Mouse (Mus musculus) E14TG2a.4 (cell line): ENCODE data around the gene Mxd3.

ENCODE experiments used
- CTCF ChIP-seq: conservative IDR thresholded peaks from 2 replicates; pipeline ENCODE4 v1.5.1; 2014; ENCODE audit warnings: low read length
- POU5F1 ChIP-seq: IDR thresholded peaks from 2 replicates; pipeline ENCODE4 v1.6.1; 2014; ENCODE audit warnings: low read length, borderline replicate concordance

GRCm38 (mm10) chr13:55327633-55328032, 2.0 kb downstream of the Mxd3 start:
- TF ChIP-seq CTCF = peak; percentile 93
- no peak for TF ChIP-seq POU5F1
